Mouse (Mus musculus) embryo, embryonic 10.5 days (tissue): Measurements from ENCODE around the gene Trit1.

Experiments
- DNase-seq: peaks from one replicate; pipeline ENCODE4 v3.0.0-alpha.2; 2015; ENCODE audit warnings: low spot score

The Trit1 gene

GRCm38 (mm10) chr4:123050681-123051211 lies 34.3 kb downstream of the Trit1 start:
- no peak for DNase-seq

GRCm38 (mm10) chr4:123053179-123053578 lies 36.8 kb downstream of the Trit1 start:
- peak; percentile 39 for DNase-seq

- DNase-seq, result no peak
Measured at GRCm38 (mm10) chr4:123054172-123054790, 37.9 kb downstream of the Trit1 start.

GRCm38 (mm10) chr4:123056560-123057109 lies 40.2 kb downstream of the Trit1 start:
- no peak for DNase-seq

- DNase-seq, result no peak
Measured at GRCm38 (mm10) chr4:123057957-123058356, 41.6 kb downstream of the Trit1 start.

GRCm38 (mm10) chr4:123061744-123062143 lies 45.3 kb downstream of the Trit1 start:
- DNase-seq, result no peak

GRCm38 (mm10) chr4:123068646-123069045 lies 52.2 kb downstream of the Trit1 start:
- DNase-seq, result no peak

- peak; percentile 68 for DNase-seq
Measured at GRCm38 (mm10) chr4:123071266-123071966, 55.0 kb downstream of the Trit1 start.

- no peak for DNase-seq
Measured at GRCm38 (mm10) chr4:123076928-123077327, 60.5 kb downstream of the Trit1 start.

- no peak for DNase-seq
Measured at GRCm38 (mm10) chr4:123078231-123078630, 61.8 kb downstream of the Trit1 start.

GRCm38 (mm10) chr4:123080791-123081190 lies 64.4 kb downstream of the Trit1 start:
- DNase-seq, result no peak

- peak; percentile 86 for DNase-seq
Measured at GRCm38 (mm10) chr4:123082283-123083163, 66.1 kb downstream of the Trit1 start.

- no peak for DNase-seq
Measured at GRCm38 (mm10) chr4:123083323-123083902, 67.0 kb downstream of the Trit1 start.

GRCm38 (mm10) chr4:123085290-123085689 lies 68.9 kb downstream of the Trit1 start:
- no peak for DNase-seq

- DNase-seq, result no peak
Measured at GRCm38 (mm10) chr4:123086381-123086780, 70.0 kb downstream of the Trit1 start.

GRCm38 (mm10) chr4:123092621-123093020 lies 76.2 kb downstream of the Trit1 start:
- DNase-seq, result no peak

GRCm38 (mm10) chr4:123093064-123093776 lies 76.8 kb downstream of the Trit1 start:
- DNase-seq, result no peak

GRCm38 (mm10) chr4:123093869-123094268 lies 77.5 kb downstream of the Trit1 start:
- DNase-seq, result no peak
